Mouse (Mus musculus) lung, postnatal 10 days (tissue): ENCODE results near the gene Nek8.
A peak's percentile ranks its signal among the peaks of the same experiment; 100 is the strongest.

Experiments
- DNase-seq: peaks from one replicate; pipeline ENCODE4 v3.0.0; 2021

The Nek8 gene

GRCm38 (mm10) chr11:78182961-78183844 is 6.7 kb upstream of the Nek8 start, which contains the start of gene Rpl23a:
Gene Rpl23a (minus strand): TSS chr11:78183584.
- DNase-seq: peak; percentile 84

GRCm38 (mm10) chr11:78182450-78182849 is 6.0 kb upstream of the Nek8 start:
- no peak for DNase-seq

- DNase-seq: no peak
These were observed 5.4 kb upstream of the Nek8 start for GRCm38 (mm10) chr11:78181830-78182357.

GRCm38 (mm10) chr11:78180081-78180761 is 3.7 kb upstream of the Nek8 start:
- DNase-seq: no peak

GRCm38 (mm10) chr11:78179438-78179999 is 3.0 kb upstream of the Nek8 start:
- no peak for DNase-seq

GRCm38 (mm10) chr11:78178859-78179437 is 2.5 kb upstream of the Nek8 start:
- peak; percentile 80 for DNase-seq

- DNase-seq: peak; percentile 99
These were observed 1.7 kb upstream of the Nek8 start for GRCm38 (mm10) chr11:78177903-78178858.

- peak; percentile 75 for DNase-seq
These were observed 962 bp upstream of the Nek8 start for GRCm38 (mm10) chr11:78177437-78177836.

- DNase-seq: no peak
These were observed 443 bp upstream of the Nek8 start for GRCm38 (mm10) chr11:78176905-78177331.

- DNase-seq: no peak
These were observed 589 bp downstream of the Nek8 start for GRCm38 (mm10) chr11:78175771-78176401.

GRCm38 (mm10) chr11:78174506-78174905 is 2.0 kb downstream of the Nek8 start:
- DNase-seq: no peak

- DNase-seq: no peak
These were observed 3.6 kb downstream of the Nek8 start for GRCm38 (mm10) chr11:78172748-78173383.

- no peak for DNase-seq
These were observed 4.3 kb downstream of the Nek8 start for GRCm38 (mm10) chr11:78172034-78172747.

GRCm38 (mm10) chr11:78171328-78171727 is 5.1 kb downstream of the Nek8 start:
- DNase-seq: no peak

GRCm38 (mm10) chr11:78170306-78170705 is 6.2 kb downstream of the Nek8 start:
- no peak for DNase-seq

GRCm38 (mm10) chr11:78168541-78169468 is 7.7 kb downstream of the Nek8 start:
- no peak for DNase-seq

- no peak for DNase-seq
These were observed 9.1 kb downstream of the Nek8 start for GRCm38 (mm10) chr11:78167257-78167959.

GRCm38 (mm10) chr11:78166640-78167039 is 9.8 kb downstream of the Nek8 start:
- no peak for DNase-seq
